Mouse (Mus musculus): ENCODE data around the gene Cwh43.

Cwh43 gene

DNA sequence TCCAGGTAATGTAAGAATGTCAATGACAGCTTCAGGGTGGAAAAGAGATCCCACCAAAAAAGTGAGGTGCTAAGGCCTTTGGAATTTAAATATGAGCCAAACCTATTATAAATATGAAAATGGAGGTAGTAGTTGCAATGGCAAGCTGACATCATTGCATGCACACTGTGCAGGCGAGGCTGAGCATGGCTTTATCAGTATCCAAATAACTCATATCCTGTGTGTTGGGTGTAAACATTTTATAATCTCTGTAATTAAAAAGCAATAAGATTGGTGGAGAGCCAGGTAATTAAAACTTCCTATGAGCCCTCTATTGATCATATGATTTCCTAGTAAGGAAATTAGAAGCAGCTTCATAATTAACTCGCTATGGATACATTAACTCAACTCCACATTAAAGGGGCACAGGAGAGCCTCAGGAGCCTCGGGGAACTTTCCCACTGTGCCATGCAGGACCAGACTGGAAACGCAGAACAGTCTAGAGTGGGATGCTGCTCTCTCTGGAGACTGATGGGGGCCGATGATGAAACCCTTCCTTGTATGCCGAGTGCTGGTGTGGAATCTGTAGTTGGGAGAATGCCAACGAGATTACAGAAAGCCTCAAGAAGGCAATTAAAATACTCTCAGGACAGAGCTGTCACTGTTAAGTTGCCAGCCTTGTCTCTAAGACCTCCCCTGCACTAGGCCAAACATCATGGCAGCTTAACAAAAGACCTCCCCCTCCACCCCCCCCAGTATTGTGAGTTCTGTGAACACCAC lies 5.9 kb upstream of the Cwh43 start:
- DNase-seq (ENCODE audit: low spot score) = no peak

- no peak for DNase-seq (ENCODE audit: low spot score)
These were observed 4.5 kb upstream of the Cwh43 start for GRCm38 (mm10) chr5:73401341-73401740.

DNA sequence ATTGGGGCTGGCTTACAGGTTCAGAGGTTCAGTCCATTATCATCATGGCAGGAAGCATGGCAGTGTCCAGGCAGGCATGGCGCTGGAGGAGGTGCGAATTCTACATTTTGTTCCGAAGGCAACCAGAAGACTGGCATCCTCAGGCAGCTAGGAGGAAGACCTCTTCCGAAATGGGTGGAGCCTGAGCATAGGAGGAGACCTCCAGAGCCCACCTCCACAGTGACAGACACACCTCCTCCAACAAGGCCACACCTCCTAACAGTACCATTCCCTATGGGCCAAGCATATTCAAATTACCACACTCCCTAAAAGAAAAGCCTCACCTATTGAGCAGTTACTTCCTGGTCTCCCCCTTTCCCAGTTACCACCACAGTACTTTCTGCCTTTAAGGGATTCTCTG lies 3.0 kb upstream of the Cwh43 start:
- no peak for DNase-seq (ENCODE audit: low spot score)

GRCm38 (mm10) chr5:73403311-73404068 lies 2.4 kb upstream of the Cwh43 start:
- DNase-seq (ENCODE audit: low spot score) = no peak

GRCm38 (mm10) chr5:73404790-73405189 lies 1.1 kb upstream of the Cwh43 start:
- no peak for DNase-seq (ENCODE audit: low spot score)

GRCm38 (mm10) chr5:73406861-73407260 lies 986 bp downstream of the Cwh43 start:
- no peak for DNase-seq (ENCODE audit: low spot score)

DNA sequence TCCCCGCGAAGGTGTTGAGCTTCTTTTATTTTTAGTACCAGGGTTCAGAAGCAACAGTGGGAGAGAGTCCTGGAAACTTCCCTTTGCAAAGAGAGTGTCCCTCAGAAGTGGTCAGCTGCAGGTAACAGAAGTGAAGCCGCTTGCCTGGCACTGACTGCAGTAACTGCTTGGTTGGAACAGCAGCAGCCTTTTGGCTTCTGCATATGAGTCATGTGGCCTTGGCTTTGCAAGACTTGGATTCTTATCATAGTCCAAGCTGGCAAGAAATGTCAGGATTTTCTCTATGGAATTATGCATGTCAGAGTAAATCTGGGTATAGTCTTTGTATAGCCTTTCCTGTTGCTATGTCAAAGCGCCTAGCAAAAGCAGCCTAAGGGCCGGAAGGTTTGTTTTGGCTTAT lies 4.1 kb downstream of the Cwh43 start:
- no peak for DNase-seq (ENCODE audit: low spot score)

DNA sequence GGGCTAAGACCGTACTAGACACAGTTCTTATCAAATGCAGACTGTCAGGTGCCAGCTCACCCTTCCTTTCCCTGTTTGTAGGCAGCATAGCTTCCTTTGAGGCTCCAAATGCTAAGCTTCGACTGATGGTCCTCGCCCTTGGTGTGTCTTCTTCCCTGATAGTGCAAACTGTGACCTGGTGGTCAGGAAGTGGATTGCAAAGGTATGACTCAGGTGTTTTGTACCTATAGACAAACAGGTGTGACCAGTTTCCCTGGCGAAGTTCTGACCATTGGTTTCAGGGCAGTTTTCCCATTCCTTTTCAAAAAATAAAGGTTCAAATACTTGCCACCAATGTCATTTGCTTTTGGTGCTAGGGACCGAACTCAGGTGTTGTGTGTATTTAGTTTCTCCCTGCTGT lies 5.9 kb downstream of the Cwh43 start:
- no peak for DNase-seq (ENCODE audit: low spot score)

- no peak for DNase-seq (ENCODE audit: low spot score)
These were observed 8.3 kb downstream of the Cwh43 start for GRCm38 (mm10) chr5:73414172-73414571.

DNA sequence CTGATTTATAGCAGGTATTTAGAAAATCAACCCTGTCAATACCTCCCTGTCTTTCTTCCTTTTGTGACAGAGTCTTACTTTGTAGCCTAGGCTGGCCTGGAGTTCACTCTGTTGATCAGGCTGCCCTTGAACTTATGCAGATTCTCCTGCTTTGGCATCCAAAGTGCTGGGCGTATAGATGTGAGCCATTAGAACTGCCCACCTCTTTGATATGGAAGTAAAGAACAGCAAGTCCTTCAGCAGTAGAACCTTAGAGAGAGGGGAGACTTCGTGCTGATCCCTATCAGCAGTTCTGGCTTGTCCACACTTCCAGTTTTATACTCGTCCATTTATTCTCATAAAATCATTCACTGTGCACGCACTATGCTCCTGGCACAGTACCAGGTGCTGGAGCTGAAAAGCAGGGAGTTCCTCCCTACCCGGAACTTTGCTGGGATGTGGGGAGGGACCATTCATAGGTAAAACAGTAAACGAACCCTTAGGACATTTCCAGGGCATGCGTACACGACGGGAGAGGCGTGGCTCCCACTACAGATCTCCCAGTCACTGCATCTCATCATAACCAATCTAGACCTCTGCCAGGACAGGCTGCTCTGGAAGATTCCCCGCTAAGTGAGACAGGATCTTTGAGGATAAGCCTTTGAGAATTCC lies 13.3 kb downstream of the Cwh43 start:
- no peak for DNase-seq (ENCODE audit: low spot score)

DNA sequence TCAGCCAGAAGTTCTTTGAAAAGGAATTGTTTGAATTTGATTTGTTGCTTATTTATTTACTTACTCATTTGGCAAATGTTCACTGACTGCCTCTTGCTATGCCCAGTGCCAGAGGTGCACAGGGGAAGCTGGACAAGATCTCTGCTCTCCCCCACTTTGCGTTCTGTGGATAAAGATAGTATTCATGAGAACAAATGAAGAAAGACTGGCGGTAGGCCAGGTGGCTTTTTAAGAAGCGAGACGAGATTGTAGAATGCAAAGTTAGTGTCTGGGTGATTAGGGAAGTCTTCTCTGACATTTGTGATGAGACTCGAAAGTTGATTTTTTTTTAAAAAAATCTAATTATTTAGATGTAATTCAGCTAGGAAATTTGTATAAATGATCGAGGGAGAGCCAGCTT lies 20.9 kb downstream of the Cwh43 start:
- no peak for DNase-seq (ENCODE audit: low spot score)

- DNase-seq (ENCODE audit: low spot score) = peak; percentile 63
These were observed 25.7 kb downstream of the Cwh43 start for GRCm38 (mm10) chr5:73431581-73431980.

- DNase-seq (ENCODE audit: low spot score) = no peak
These were observed 26.9 kb downstream of the Cwh43 start for GRCm38 (mm10) chr5:73432805-73433204.

GRCm38 (mm10) chr5:73434764-73435163 lies 28.9 kb downstream of the Cwh43 start:
- DNase-seq (ENCODE audit: low spot score) = no peak

DNA sequence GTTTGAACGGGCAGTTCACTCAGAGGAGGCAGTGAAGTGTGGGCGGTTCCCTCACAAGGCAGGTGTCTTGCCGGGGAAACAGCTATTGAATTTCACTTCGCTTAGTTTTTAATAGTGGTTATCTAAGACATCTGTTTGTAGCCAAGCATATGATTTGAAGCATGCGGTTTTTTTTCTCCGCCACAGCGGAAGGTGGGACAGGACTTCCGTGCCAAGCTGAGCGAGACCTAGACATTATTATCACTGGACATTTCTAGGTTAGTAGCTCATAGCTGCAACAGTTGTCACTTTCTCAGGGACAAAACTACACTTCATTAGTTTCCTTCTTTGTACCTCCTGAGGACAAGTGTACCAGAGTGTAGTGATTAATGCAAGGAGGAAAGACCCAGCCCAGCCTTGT lies 36.3 kb downstream of the Cwh43 start:
- DNase-seq (ENCODE audit: low spot score) = no peak

GRCm38 (mm10) chr5:73450276-73450675 lies 44.4 kb downstream of the Cwh43 start:
- no peak for DNase-seq (ENCODE audit: low spot score)

GRCm38 (mm10) chr5:73454502-73455306 lies 48.8 kb downstream of the Cwh43 start:
- no peak for DNase-seq (ENCODE audit: low spot score)

DNA sequence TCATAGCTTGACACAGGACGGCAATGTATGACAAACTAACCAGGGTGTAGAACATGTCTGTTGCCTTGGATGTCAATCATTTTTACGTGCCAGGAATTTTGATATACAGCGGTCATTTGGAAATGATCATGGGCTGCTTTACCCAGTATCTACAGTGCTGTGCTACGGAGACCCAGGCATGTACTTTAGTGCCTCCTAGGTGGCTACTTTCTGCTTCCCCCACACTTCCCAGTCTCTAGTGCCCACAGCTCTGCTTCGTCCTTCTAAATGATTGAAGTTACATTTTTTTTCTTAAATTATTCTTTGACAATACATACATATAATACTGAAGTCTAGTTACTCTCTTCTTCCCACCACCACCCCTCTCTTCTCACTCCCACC lies 49.4 kb downstream of the Cwh43 start:
- no peak for DNase-seq (ENCODE audit: low spot score)

GRCm38 (mm10) chr5:73468462-73469433 lies 62.9 kb downstream of the Cwh43 start:
- DNase-seq (ENCODE audit: low spot score) = no peak

- DNase-seq (ENCODE audit: low spot score) = no peak
These were observed 68.8 kb downstream of the Cwh43 start for GRCm38 (mm10) chr5:73474412-73475405.
